Mouse (Mus musculus): ENCODE data around the gene Chst15.

Chst15 gene

DNA sequence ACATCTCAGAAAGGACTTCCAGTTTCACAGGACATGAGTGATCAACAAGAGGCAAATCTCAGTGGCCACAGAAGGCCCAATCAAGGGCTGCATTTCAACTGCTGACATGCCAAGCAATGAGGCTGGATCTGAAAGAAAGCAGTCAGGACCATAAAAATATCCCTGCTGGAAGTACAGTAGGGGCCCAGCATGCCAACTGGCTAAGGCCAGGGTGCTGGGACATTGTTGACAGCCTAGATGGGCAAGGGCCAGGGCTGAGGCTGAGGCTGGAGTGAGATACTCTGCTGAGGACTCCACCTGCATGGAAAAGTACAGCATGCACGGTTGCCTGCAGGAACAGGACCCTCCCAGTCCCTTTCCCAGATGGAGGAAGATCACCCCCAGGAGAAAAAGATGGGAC lies 120.4 kb downstream of the Chst15 start:
- in situ Hi-C loops (cut with MboI; ENCODE audit: unreplicated experiment in 2 of 2) = no loop called here

DNA sequence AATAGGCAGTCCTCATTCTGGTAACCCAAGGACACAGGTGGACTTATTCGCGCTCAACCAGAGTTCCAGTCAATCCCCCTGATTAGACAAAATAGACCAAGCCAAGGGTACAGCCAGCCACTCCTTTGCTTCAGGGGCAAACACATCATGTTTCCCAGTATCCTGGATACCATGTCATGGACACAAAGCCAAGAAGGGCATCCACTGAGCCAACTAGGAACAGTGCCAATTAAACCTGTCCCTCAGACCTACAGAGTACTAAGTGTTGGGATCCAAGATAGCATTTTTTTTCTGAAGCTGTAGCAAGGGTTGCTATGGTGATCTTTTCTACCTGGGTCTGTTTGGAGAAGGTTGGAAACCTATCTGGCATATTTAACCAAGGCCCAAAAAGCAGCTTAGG lies 123.4 kb downstream of the Chst15 start:
- in situ Hi-C loops (cut with MboI; ENCODE audit: unreplicated experiment in 2 of 2) = no loop called here

- in situ Hi-C loops (cut with MboI; ENCODE audit: unreplicated experiment in 2 of 2) = no loop called here
Observed at GRCm38 (mm10) chr7:132187456-132187855, 129.6 kb downstream of the Chst15 start.

All from v-Abl transformed pro-B cells (cell line).